Mouse (Mus musculus): ENCODE measurements around the gene Mettl8.

GRCm38 (mm10) chr2:70992715-70993114 lies 62.7 kb downstream of the Mettl8 start:
- TF ChIP-seq CTCF (IDR thresholded peaks at IDR 0.05; ENCODE audit: low read depth, low read length) (no peak), GATA2 (IDR thresholded peaks at IDR 0.05; ENCODE audit: borderline replicate concordance, low read depth, low read length) (no peak), GATA1 (IDR thresholded peaks at IDR 0.05; ENCODE audit: borderline replicate concordance, low read length) (no peak), TAL1 (conservative IDR thresholded peaks at IDR 0.05; ENCODE audit: low read depth, low read length) (no peak)

All from G1E (cell line).